Mouse (Mus musculus): ENCODE results near the gene Tanc1.
"Not testable (repeated sequence)": the region's sequence is repeated elsewhere in the genome, so short reads cannot be mapped to it uniquely, and the experiment has no call there.

The Tanc1 gene

DNA sequence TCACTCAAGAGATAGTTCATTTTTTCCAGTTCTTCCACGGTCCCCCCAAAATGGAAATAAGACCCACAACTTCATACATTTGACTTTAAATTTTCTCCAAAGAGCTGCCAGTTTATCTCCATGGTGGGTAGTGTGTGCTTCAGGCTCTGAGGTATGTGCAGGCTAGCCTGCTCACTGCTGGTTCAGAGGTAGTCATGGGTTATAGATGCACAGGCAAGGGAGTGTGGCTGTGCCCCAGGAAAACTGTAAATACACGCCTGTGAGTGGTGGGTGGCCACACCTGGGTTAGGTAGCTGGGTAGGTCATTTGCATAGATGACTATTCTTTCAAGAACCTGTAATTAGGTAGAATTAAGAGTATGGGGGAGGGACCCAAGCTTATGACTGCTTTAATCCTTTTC, 227.9 kb downstream of the Tanc1 start:
- DNase-seq = no peak

DNA sequence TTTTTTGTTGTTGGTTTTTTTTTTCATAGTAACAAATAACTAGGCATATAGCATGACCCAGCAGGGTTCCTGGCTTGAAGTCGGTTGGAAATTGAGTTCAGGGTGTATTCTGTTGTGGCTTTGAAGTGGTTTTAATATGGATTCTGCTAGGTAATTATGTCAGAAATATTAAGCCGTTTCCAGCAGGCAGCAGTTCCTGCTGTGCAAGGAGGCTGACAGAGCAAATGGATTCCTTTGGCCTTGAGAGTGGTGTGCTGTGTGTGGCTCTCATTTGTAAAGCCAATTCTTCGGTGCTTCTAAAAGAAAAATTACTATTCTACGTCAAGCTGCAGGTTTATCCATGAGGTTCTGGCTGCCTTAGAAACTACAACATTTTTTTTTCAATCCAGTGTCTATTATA, 228.3 kb downstream of the Tanc1 start:
- no peak for DNase-seq

- DNase-seq = peak; percentile 61 to 63
These were observed 229.5 kb downstream of the Tanc1 start for GRCm38 (mm10) chr2:59841189-59841939.

- peak in 1 of 2 experiments; percentile 28 for DNase-seq
These were observed 230.1 kb downstream of the Tanc1 start for GRCm38 (mm10) chr2:59841944-59842343.

DNA sequence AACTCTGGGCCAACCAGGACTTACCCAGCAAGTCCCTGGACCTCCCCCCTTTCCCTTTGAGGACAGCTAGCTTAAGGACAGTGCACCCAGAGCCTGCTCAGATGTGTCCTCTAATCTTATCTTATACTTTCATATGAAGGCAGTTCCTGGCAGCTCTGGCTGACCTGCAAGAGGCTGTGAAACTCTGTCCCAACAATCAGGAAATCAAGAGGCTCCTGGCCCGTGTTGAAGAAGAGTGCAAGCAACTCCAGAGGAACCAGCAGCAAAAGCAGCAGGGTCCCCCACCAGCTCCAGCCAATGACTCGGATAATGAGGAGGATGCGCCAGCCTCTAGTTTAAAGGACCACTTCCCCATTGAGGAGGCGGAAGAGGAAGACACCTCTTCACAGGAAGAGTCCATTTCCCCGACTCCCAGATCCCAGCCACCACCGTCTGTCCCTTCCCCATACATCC, 230.7 kb downstream of the Tanc1 start:
- no peak for DNase-seq

DNA sequence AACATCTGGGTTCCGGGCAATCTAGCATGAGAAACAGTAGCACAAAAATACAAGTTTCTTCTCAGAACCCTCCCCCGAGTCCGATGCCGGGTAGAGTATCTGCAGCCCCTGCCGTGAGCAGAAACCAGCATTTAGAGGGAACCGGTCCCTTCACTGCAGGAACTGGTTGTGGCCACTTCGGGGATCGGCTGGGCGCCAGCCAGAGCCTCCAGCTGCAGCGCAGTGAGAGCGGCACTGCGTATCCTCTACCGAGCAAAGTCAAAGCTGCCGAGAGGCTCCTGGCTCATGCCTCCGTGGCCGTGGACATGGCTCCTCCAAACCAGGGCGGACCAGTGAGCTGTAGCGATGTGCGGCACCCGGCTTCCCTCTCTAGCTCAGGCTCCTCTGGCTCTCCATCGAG, 231.3 kb downstream of the Tanc1 start:
- DNase-seq = peak in 1 of 2 experiments; percentile 17

DNA sequence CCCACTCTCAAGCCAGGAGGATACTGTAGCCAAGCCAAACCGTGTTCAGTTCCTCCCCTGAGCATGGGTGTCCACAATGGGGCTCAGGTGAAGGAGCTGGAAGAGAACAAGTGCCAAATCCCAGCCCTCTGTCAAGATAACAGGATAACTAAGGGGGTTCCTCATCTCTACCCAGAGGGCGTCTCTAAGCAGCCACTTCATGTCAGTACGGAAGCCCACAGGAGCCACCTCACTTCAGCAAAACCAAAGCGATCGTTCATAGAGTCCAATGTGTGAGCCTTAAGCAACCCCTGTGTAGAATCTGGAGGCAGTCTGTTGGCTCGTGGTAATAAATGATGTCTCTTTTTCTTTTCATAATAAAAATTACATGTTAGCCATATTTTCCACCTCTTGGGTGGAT, 232.0 kb downstream of the Tanc1 start:
- DNase-seq = no peak

DNA sequence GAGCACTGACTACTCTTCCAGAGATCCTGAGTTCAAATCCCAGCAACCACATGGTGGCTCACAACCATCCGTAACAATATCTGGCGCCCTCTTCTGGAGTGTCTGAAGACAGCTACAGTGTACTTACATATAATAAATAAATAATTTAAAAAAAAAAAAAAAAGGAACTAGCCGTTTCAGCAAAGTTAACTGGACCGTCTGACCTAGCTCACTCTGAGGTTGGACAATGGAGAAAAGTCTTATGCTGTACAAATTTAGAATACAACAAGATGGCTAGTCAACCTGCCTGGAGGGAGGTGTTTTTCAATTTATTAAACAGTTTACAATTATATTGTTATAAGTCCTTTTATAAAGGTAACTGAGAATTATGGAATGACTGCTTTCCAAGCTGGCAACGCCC, 240.0 kb downstream of the Tanc1 start:
- not testable (repeated sequence) for DNase-seq

- DNase-seq = no peak
These were observed 241.1 kb downstream of the Tanc1 start for GRCm38 (mm10) chr2:59852916-59853315.

DNA sequence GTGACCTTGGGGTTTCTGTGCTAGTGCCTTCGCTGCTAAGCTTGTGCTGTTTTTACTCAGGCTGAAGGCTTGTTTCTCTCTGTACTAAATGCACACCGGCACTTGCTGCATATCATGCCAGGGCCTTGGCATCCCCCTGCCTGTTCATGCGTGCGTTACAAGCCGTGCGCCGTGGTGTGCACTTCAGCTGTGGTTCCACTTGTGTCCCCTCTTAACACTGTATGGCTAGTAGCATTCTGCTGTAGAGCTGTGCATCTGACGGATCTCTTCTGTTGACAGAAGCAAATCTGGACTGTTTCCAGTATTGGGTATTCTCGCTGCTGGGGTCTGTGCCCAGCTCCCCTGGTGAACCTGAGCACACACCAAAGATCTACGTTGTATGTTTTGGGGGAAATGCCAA, 241.7 kb downstream of the Tanc1 start:
- no peak for DNase-seq

GRCm38 (mm10) chr2:59854363-59854762, 242.5 kb downstream of the Tanc1 start:
- no peak for DNase-seq

DNA sequence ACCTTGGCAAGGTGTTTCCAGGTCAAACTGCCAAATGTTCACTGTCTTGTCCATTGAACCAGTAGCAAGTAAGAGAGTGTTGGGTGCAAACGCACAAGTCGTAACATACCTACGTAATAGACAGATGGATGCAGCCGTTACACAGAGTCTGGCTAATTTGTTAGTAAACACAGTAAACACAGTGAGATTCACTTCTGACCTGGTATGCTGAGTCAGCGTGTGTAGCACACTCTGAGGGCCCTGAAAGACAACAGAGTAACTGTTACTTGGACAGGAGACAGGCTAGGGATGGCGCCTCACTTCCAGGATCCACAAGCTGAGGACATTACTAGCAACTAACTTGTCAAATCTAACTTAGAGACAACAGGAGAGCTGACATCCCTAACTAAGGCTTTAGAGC, 250.8 kb downstream of the Tanc1 start:
- DNase-seq = no peak

DNA sequence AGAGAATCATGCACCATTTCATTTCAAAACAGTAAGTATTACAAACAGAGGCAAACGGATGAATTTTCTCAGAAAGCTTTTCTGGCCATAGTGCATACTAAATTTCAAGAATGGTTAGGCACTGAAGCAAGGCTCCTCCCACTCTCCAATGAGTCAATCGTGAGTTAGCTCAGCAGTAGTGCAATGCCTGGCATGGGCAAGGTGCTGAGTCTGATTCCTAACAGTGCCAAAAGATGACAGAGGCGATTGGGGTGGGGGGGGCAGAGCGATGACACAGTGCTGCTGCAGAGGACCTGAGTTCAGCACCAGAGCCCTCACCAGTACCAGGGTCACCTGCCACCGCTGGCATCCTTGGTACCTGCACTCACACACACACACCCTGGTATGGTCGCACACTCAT, 258.7 kb downstream of the Tanc1 start:
- DNase-seq = no peak

- no peak for DNase-seq
These were observed 264.6 kb downstream of the Tanc1 start for GRCm38 (mm10) chr2:59876482-59876881.

GRCm38 (mm10) chr2:59877335-59877734, 265.5 kb downstream of the Tanc1 start:
- DNase-seq = no peak

GRCm38 (mm10) chr2:59878221-59878620, 266.4 kb downstream of the Tanc1 start:
- peak in 1 of 2 experiments; percentile 10 for DNase-seq

DNA sequence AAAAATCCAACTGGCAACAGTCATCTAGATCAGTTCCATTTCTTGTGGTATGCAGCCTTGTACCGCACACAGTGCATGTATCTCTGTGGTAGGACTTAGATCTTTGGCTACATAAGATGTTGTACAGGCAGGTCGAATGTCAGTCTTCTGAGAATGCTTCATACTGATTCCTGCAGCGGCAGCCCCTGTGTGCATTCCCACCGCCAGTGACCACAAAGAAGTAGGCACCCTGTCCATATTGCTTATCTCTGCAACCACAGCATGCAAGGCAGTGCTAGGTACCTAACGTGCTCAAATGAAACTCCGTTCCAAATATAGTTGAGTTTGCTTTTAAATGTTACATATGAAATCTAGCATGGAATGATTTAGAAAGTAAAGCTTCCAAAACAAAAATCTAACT, 269.6 kb downstream of the Tanc1 start:
- no peak for DNase-seq

- peak; percentile 94 to 95 for DNase-seq
These were observed 270.2 kb downstream of the Tanc1 start, which contains the start of gene Wdsub1 for GRCm38 (mm10) chr2:59881831-59882741. Gene Wdsub1, minus strand, starts transcription at chr2:59882591.

GRCm38 (mm10) chr2:59882742-59883281, 271.0 kb downstream of the Tanc1 start:
- no peak for DNase-seq

GRCm38 (mm10) chr2:59889699-59890098, 277.9 kb downstream of the Tanc1 start:
- DNase-seq = no peak
